Mouse (Mus musculus) C2C12 (cell line): ENCODE measurements around the gene Gtf2ird2.

Source experiments
- CTCF ChIP-seq: IDR thresholded peaks from one replicate; pipeline ENCODE4 v1.5.1; 2011; ENCODE audit not compliant: control insufficient read depth, insufficient read depth, insufficient read length
- MAX ChIP-seq: IDR thresholded peaks from one replicate; pipeline ENCODE4 v1.6.1; 2011; ENCODE audit warnings: mild to moderate bottlenecking, control low read depth

GRCm38 (mm10) chr5:134170167-134170566, 13.7 kb upstream of the Gtf2ird2 start:
- TF ChIP-seq CTCF (no peak), MAX (no peak)
